In the genomic region with DNA sequence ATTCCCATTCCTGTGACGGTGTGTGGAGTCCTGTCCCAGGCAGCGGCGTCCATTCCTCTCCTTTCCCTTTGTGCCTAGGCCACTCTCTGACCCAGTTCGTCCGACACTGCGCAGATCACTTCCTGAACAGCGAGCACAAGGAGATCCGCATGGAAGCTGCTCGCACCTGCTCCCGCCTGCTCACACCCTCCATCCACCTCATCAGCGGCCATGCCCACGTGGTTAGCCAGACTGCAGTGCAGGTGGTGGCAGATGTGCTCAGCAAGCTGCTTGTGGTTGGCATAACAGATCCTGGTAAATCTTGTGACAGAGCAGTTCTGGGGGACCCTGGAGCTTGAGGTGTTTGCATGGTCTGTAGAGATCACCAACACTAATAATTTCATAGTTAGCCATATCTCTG, we compare ENCODE assay signal across 15 mouse cellular contexts. TPM values are rescaled to one million over a fixed set of nuclear protein-coding genes. Genes with fewer than 3 reads are reported as not detected.
"Had no signal": no experiment of that assay in that cellular context is flagged by ENCODE, and none has a peak within 500 bp of the region (broad histone marks: within the 10 kb centered on the region; RNA-seq: fewer than 3 reads in every experiment).

No protein-coding gene starts in this region.

- H3K27ac ChIP-seq: kidney, postnatal 0 days; liver, embryonic 13.5 days; midbrain, embryonic 10.5 days; midbrain, embryonic 13.5 days had no signal

- H3K9me3 ChIP-seq: liver, embryonic 13.5 days; midbrain, embryonic 10.5 days; midbrain, embryonic 13.5 days had no signal

- H3K4me3 ChIP-seq: liver, embryonic 13.5 days; midbrain, embryonic 10.5 days; midbrain, embryonic 13.5 days had no signal

- H3K4me1 ChIP-seq: liver, embryonic 13.5 days; midbrain, embryonic 13.5 days had no signal

- H3K9ac ChIP-seq: liver, embryonic 13.5 days; midbrain, embryonic 13.5 days had no signal

- ATAC-seq: inflammation-experienced regulatory T-cells, adult 6 months; intestine, embryonic 16.5 days; midbrain, embryonic 13.5 days had no signal

- H3K4me2 ChIP-seq: liver, embryonic 13.5 days; midbrain, embryonic 13.5 days had no signal

- DNase-seq: kidney, adult 2 months; kidney, postnatal 36 days; liver, embryonic 13.5 days; lung, adult 2 months; lung, postnatal 14 days; lung, postnatal 4 days; right cerebral cortex, adult 18-20 months; thymus, postnatal 25 days had no signal

- H3K27me3 ChIP-seq: liver, embryonic 13.5 days; midbrain, embryonic 13.5 days had no signal

RNA-seq across cellular contexts. Expression of gene Angptl7, which starts 35.4 kb away (rescaled TPM):
- total RNA-seq: megakaryocyte progenitor cell, adult 5-6 weeks had no signal
- polyA plus RNA-seq: small intestine, adult 2 months had no signal
